Mouse (Mus musculus) gastrocnemius, adult 18-20 months (tissue): ENCODE results near the gene Txndc2. TPM values are rescaled to one million over a fixed set of nuclear protein-coding genes. Genes with fewer than 3 reads are reported as not detected.

Experiments
- DNase-seq: peaks from one replicate; pipeline ENCODE4 v3.0.0; 2021; ENCODE audit warnings: low spot score
- long read RNA-seq, 2 experiments: library from polyadenylated mRNA; stranded (forward); transcript quantifications; one replicate each; pipeline ENCODE4 v2.0.0; 2021
- total RNA-seq, 2 experiments: library from RNA; stranded (reverse); gene quantifications; 2 replicates each; pipeline ENCODE4 v1.2.3; 2021

Gene Txndc2
- total RNA-seq: not detected
- long read RNA-seq, experiment 1: 0 reads
- long read RNA-seq, experiment 2: 0 reads

DNA sequence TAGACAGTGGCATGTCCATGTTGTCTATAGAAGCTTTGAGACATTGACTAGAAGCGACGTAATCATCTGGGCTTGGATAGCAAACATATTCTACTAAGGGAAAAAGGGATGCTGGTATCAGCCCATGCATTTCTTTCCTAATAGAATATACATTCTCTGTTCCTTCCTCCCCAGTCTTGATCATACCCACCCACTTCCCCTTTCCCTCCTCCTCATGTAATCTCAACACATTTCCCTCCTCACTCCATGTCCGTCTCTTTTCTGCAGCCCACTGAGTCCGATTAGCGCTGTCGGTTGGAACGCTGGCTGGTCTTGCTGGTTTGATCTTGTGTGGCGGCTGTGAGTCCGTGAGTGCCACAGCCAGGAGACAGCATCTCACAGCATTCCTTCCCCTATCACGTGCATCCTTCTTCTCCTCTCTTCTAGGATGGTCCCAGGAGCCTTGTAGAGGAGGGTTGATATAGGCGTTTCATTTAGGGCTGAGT lies at the start of gene Txndc2:
TSS of gene Txndc2 (minus strand) at position 435 of the 485 bp plus-strand sequence.
- no peak for DNase-seq

DNA sequence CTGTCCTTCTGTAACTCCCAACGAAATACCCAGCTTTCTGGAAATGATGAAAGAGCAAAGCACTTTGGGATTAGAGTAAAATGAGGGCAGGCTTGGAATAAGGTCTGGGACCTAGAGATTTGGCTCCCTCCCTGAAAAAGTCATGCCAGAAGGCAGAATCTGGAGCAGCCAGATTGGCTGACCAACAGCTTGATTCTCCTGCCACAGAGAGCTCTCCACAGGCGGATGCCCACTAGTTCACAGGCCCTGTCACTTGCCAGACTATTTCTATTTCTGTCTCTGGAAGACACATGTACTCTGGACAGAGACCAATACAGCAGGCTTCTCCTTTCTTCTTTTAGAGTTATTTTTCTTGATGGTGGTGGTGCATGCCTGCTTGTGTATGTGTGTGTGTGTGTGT lies 41.8 kb upstream of the Txndc2 start:
- peak; percentile 78 for DNase-seq

DNA sequence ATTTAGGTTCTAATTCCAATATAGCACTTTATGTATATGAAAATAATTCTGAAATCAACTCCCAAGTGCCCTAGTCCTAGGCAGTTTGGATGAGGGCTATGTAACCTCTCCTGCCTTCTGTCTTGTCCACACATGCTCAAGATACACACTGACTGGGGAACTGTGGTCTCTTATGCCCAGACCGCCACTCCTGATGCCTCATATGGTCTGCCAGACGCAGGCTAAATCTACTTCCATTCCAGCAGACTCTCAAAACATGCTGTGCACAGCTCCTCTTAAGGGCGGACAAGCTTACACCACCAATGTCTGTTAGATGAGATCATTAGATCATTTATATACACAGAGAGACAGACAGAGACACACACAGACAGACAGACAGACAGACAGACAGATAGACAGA lies 41.3 kb upstream of the Txndc2 start:
- DNase-seq: peak; percentile 39

DNA sequence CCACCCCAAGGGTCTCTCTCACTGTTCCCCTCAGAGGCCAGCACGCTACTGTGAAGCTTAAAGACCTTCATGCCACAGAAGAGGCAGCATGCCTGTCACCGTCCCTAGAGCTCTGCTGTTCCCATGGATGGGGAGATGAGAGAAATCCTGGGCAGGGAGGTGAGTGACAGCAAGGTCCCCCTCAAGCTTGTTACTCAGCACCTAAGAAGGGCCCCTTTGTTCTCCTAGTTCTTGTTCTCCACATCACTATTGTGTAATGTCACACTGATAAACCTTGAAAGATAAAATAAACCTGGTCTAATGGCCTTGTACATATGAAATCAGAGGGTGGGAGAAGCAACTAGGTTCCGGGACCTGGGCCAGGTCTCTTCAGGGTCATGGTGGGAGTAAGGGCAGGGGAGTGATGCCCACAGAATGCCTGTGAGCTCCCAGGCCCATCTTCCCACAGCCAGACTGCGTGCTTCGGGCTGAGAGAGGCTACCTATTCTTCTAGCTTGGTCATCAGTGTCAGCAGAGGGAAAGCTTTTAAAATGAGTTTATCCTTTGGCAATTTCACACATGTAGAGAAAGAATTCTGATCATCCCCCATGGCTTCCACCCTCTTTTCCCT lies 40.2 kb upstream of the Txndc2 start:
- no peak for DNase-seq

DNA sequence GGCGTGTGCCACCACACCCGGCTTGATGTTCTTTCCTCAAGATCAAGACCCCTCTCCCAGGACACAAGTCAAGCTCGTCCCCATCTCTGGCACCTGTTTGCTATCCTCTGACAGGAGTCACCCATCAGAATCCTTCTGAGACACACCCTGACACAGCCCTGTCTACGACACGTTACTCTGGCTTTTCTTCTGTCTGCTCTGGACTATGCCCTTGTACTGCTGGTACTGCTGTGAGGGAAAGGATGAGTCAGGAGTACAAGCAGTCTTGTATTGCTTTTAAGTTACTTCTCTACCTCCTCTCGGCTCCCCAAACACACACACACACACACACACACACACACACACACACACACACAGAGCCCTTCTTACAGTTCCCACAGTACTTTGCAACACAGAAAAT lies 39.5 kb upstream of the Txndc2 start:
- DNase-seq: no peak

DNA sequence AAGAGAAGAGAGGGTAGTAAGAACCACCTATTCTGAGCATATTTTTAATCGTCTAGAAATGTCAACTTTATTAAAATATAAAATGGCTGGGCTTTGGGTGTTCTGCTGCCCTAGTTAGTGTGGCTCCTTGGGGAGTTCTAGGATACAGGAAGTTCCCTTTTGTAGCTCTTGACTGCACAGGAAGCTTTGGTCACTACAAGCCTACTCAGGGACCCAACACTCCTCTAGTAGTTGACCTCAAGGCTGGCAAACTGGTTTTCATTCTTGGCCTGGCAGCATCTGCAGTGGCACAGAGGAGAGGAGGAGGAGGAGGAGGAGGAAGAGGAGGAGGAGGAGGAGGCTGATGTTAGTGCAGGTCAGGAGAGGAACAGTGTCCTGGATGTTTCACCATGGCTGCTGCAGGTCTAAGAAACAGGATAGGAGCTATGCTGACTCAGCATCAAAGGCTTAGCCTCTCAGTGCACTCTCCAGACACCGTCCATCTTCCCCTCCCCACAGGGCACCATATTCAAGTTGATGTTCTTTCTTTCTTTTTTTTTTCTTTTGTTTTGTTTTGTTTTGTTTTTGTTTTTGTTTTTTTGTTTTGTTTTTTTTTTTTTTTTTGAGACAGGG lies 38.9 kb upstream of the Txndc2 start:
- DNase-seq: no peak

DNA sequence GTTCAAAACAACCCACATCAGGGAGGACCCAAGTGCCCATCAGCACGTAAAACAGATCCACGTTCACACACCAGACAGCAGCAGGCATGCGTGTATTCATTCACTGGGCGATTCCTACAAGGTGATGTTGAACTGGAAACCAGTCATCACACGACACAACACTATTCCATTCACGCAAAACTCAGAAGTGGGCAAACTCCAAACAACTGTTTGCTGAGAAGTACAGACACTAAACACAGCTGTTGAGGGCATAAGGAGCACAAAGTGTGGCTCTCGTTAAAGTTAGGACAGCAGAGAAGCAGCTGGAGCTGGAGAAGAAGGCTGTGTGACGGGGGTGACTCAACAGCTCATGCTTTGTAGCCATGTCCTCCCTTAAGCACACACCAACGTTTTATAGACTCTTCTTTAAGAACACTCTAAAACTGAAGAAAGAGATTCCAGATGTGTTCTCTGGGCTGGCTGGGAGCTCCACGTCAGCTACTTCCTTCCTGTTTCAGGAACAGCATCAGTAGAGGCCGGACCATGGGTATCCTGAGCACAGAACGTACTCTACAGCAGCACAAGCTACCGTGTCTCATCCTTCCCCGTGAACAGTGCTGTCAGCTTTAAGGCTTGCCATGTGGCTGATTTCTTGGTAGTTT lies 38.0 kb upstream of the Txndc2 start:
- peak; percentile 41 for DNase-seq

DNA sequence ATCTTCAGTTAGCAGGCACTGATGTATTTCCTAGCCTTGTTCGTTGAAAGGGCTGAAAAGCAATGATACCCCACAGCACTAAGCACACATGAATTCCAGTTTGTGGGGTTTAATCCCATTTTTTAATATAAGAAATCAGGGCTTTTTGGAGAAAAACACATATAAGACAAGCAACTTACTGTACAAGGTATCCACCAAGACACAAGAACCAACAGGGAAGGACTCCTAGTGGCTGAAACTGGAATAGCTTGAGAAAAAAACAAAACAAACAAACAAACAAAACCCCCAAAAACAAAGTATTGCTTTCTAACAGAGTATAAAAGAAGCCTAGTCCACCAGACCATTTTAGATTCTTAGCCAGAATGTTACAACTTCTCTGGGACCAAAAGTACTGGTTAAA lies 35.8 kb upstream of the Txndc2 start:
- no peak for DNase-seq

DNA sequence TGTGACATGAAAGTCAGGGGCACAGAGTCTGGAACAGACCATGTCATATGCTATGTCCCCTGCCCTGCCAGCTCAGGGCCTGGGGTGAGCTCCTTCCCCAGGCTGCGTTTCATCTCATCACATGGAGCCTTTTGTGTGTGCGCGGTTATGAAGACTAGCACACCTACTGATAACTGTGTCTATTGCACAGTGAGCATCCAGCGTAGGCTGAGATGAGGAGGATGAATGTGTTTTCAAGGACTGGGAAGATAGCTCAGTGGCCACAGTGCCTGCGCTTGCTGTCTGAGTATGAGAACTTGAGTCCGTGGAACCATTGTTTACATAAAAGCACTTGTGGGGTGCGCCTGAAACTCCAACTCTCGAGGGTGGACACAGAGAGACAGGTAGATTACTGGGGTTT lies 34.6 kb upstream of the Txndc2 start:
- DNase-seq: no peak

DNA sequence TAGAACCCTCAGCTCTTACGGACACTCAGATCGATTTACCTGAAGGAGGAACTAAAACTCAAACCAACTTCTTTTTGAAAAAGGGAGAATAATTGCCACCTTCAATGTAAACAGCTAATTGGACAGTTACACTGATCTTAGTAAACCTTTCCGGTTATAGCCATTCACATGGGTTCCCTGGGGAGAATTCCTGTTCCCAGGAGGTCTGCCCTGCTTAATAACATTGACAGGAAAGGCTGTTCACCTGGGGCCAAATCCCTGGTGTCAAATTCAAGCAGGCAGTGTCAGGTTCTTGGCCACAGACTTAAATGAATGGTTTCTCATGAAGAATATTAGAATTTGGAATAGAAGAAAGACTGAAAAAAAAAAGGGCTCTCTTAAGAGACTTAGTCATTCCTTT lies 34.0 kb upstream of the Txndc2 start:
- no peak for DNase-seq

DNA sequence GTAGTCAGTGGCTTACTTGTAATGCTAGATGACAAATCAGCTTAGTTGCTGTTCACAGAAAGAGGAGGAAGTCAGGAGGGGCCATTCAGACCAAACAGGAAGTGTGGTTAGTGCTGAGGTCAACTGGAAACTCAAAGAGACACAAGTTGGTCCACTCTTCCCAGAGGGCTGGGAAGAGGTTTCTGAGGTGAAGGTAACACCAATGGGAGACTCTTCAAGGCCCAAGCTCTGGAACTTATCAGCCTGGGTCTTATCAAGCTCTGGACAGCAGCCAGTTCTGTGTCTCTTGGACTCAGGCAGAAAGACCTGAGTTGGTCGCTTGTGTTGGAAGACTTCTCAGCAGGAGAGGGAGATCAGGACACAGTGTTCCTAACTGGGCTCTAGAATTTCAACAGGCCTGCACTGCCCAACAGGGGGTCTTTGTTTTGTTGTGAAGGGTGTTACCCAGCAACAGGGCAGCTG lies 32.8 kb upstream of the Txndc2 start:
- no peak for DNase-seq

DNA sequence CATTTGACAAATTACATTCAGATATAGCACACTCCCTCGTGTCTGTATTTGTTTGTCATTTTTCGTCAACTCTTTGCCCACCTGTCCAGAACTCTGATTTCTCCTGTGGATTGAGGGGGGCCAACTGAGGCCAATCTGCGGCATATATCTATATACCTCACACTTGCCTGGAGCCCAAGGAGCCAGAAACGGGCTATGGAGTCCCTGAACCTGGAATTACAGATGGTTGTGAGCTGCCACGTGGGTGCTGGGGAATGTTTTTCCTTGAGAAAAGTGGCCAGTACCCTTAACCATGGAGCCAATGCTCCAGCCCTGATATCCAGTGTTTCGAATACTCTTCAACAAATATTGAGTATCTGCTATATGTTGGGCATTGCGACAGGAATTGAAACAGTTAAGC lies 31.0 kb upstream of the Txndc2 start:
- no peak for DNase-seq

DNA sequence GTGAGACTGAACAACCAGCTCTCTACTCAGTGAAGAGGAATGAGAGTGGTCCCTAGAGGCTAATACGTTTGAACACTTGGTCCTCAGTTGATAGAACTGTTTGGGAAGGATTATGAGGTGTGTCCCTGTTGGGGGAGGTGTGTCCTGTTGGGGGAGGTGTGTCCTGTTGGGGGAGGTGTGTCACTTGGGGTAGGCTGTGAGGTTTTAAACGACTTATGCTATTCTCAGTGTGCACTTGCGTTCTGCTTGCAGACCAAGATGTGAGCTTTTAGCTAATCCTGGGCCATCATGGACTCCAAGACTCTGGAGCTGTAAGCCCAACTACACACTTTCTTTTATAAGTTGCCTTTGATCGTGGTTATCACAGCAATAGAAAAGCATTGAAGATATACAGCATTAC lies 27.1 kb upstream of the Txndc2 start:
- no peak for DNase-seq

DNA sequence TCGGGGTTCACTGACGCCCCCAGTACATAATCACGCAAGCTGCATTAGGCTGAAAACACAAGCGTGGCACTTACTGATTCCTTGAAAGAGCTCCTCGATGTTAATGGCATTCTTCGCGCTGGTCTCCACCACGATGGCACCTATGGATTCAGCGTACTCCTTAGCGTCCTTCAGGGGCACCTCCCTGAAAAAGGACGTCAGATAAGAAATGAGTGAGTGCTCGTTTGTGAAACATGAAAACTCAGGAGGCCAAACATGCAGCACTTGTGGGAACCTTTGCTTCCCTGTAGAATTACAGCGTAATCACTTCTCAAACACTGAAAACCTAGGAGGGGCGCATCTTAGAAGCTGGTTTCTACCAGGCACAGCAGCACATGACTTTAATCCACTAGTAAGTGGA lies 25.8 kb upstream of the Txndc2 start:
- DNase-seq: no peak

DNA sequence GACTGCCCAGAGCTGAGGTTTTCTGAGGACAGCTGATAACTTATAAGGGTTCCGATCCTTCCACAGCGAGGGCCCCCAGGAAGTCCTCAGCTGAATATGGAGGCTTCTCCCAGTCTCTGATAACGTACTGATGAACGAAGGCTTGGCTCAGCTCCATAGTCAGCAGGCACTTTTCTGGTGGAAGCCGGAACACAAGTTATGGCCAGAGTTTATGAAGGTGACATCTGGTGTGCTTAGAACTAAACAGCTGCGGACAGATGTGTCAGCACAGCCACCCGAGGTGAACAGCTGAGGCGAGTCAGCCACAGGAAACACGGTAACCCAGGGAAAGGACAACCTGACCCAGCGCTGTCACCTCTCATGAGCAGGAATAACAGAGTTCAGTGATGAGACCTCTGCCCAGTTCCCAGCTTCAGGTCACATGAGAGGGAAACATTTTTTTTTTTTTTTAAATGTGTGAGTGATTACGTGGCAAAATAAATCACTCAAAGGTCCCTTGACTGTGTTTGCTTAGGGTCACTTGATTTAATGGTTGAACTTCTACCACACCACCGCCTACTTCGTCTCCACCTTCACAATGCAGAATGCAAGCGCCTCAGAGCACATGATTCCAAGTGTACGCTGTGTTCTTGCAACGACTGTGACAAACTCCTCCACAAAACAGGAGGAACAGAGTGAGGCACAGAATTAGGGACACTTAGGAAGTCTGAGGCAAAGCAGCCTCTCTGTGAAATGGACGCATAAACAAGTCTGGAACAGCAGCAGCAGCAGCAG lies 24.6 kb upstream of the Txndc2 start:
- DNase-seq: no peak

DNA sequence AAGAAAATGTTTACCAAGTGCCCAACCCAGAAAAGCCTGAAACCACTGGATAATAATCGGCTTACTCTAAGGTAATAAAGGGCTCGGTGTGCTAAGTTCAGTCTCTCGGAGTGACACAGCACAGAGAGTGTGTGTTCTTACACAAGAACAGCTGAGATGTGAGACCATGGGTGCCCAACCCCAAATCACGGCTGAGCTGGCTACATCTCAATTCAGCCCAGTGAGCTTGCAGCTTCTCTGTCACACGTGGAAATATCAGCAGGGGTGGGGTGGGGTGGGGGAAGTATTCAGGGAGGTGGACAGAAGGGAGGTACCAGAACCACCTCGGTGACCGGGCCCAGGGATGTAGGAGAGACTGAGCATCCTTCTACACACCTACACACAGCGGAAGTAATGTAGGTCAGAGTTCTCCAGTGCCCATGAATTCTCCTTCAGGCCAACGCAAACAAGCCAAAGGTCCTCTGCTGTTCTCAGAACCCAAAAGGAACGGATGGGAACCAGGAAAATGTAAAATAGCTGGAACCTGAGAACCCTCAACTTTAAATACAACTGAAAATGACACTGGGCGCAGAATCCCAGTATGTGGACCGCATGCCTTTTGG lies 23.9 kb upstream of the Txndc2 start:
- DNase-seq: no peak

DNA sequence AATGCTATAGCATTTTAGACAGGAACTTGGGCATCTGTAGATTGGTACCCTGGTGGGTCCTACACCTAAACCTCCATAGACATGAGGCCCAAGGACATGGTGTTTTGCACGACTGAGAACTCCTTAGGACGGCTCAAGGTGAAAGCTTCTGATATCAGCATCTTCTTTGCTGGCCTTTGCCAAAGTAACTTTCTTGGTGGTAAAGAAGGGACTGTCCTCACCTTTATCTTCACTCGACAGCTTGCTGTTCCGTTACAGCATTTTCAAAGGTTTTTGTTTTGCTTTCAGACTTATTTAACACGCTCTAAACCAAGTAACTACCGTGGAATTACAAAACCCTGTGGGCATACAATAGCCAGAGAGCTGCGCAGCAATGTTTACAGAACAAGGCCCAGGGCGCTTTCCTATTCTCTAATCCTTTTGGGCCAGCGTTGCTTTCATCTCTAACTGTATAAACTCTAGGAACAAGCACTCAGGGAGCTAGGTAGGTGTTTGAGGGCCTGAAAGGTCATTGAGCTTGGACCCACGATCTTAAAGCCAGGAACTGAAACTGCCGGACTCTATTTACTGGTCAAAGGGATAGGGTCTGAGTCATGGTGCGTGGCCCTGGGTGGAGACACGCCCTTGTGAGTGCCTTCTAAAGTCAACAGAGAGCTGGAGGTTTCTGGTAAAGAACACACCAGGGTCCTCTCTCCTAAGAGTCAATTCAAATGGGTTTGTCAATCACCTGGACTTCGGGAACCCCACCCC lies 21.5 kb upstream of the Txndc2 start:
- DNase-seq: no peak

DNA sequence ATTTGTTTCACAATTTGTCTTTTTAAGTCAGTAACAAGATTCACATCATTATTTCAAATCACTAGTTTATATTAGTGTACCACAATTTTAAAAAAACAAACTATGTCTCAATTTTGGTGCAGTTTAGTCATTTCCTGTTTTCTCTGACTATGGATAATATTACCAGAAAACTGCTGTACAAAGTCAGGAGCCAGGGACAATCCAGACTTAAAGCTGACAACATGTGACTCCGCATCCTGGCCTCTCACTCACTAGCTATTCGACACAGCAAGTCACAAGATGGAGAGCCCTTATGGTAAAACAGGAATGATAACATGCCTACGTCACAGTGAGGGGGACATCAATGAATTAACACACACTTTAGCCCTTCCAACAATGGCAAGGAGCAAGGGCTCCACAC lies 20.7 kb upstream of the Txndc2 start:
- no peak for DNase-seq

DNA sequence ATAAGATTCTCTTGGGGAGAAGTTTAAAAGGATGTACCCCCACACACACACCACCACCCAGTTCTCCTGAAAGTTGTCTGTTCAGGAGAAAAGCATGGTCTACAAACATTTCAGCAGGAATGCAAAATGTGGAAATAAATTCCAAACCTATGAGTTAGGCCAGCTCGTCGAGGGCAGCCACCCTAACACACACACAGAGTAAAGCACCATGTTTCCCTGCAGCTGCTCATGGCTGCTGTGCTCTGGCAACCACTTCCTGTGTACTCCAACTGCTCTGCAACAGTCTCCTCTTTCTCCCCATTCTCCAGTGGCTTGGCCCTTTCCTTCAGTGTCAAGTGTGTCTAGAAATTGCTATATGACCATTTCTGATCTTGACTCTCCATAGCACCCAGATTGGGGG lies 16.4 kb upstream of the Txndc2 start:
- DNase-seq: no peak

DNA sequence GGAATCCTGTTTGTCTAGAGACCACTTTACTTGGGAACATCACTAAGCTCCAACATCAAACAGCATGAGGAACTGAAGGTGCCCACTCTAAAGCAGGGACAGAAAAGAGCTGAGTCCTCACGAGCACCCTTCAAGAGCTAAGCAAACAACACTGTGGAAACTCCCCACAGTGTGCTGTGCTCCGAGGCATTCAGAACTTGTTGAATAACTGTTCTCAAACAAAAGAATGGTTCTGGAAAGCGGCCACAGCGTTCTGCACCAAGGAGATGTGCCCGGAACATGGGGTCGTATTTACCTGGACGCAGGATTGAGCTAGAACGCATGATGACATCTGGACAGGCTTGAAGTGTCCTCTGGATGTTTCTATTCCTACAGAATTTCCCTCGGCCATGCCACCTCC lies 16.0 kb upstream of the Txndc2 start:
- no peak for DNase-seq

DNA sequence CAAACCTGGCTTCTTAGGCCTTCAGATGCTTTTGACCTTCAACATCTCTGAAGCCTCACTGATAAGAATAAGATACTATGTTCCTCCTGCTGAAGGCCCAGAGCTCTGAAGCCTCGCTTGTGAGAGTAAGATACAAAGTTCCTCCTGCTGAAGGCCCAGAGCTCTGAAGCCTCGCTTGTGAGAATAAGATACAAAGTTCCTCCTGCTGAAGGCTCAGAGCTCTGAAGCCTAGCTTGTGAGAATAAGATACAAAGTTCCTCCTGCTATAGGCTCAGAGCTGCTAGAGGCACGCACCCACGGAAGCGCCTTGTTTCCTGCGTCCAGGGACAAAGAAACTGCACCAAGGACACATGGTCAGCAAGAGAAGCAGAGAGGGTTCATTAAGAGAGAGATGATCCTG lies 14.8 kb upstream of the Txndc2 start:
- no peak for DNase-seq
